Mouse (Mus musculus): ENCODE results near the gene Stx1a.

Stx1a gene

DNA sequence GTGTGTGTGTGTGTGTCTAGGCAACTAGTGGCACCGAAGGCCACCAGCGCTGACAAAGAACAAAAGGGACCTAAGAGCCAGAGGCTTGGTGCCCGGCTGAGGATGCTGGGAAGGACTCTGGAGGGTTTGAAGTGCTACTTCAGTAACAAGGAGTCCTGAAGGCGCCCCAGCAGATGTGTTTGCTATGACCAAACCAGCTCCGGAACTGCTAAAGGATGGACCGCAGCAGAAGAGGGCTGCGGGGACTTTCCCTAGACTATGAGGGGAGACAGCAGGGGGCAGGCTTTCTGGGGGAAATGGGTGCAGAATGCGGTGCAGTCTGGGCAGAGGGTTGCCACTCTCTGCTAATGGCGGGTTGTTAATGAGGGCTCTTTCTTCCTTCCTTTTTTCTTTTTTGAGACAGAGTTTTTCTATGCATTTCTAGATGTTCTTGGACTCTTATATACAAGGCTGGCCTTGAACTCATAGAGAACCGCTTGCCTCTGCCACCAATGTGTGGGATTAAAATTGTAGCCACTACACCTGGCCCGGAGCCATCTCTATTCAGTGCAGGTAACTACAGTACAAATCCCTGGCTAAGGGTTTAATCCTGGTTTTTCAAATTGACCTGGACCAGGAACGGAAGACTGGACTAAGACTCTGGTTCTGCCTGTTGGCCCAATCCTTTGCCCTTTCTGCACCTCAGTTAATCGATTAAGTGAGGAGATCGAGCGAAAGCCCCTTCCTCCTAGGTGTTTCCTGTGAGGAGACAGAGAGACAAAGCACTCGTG is 15.3 kb upstream of the Stx1a start:
- DNase-seq (ENCODE audit: low read depth, low spot score) = peak; percentile 49

DNA sequence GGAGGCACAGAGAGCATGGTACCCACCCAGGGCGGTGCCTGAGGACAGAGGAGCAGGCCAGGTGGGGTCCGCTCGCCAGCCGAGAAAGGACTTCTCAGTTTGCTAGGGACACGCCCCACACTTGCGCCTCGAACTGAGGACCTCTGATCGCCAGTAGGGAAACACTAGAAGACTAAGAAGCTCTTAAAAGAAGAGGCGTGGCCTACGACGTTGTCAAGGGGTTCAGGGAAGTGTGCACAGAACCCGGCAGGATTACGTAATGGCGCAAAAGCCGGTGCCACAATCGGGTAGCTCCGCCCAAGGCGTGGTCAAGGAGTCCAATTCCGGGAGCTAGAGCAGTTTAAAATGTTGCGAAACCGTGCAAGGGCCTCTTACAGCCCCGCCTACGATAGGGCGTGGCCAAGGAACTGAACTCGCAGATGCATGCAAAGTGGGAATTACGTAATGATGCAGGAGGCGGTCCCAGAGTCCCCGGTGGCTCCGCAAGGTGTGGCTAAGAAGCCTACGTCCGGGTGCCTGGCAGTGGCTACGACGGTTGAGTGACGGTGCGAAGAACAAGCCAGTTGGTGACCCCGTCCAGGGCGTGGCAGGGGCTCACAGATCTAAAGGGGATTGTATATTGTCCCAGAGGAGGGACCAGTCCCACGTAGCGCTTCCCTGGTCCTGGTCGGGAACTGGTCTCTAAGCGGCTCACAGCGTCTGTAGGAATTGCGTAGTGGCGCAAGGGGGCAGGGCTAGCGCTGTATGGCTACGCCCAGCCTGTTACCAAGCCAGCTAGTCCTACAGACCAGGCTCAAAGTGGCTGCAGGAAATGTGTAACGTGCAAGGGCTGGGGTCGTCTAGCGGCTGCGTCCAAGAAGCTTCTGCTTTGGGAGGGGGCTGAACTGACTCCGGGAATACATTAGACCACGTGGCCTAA is 14.4 kb upstream of the Stx1a start, which contains the start of gene Abhd11:
Abhd11 (plus strand) TSS at position 482 of the 919 bp plus-strand sequence.
- peak; percentile 100 for DNase-seq (ENCODE audit: low read depth, low spot score)

DNA sequence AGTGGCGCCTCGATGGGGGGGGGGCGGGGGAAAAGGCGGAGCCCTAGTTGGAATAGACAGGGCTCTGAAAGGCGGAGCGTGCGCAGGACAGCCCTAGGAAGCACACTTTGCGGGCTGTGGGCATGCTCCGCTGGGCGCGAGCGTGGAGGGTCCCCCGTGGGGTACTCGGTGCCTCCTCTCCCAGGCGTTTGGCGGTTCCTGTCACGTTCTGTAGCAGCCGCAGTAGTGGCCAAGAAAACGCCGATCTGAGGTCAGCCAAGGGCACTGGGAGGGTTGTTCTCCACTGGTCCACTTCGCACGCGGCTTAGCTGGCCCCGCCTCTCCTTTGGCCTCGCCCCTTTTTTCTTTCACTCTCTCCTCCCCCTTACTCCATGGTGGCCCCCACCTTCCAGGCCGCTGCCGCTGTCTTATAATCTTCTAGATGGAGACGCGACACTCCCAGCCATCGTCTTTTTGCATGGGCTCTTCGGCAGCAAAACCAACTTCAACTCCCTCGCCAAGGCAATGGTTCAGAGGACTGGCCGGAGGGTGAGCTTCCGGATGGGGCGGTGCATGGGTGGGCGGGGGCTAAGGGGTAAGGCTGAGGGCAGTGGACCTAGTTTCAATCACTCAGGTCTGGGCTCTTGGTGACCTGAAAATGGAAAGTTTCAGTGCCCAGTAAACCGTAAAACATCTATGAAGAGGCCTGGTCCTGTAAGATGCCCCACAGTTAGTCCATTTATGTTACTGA is 13.5 kb upstream of the Stx1a start:
- DNase-seq (ENCODE audit: low read depth, low spot score) = peak; percentile 76

DNA sequence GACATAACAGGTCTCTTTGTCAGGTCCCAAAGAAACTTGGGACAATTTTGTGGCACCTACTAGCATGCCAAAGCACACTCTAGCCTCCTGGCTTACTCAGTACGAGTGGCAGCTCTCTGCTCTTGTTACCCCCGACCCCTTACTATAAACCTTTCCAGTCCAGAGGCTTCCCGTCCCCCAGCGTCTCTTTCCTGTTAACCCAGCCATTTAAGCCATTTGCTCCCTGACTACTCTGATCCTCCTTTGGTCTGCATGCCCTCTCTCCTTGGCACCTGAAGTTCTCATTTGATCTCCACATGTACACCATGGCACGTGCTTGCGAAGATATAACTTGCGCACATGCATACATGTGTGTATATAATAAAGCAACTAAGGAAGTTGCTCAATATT is 13.0 kb upstream of the Stx1a start:
- no peak for DNase-seq (ENCODE audit: low read depth, low spot score)

DNA sequence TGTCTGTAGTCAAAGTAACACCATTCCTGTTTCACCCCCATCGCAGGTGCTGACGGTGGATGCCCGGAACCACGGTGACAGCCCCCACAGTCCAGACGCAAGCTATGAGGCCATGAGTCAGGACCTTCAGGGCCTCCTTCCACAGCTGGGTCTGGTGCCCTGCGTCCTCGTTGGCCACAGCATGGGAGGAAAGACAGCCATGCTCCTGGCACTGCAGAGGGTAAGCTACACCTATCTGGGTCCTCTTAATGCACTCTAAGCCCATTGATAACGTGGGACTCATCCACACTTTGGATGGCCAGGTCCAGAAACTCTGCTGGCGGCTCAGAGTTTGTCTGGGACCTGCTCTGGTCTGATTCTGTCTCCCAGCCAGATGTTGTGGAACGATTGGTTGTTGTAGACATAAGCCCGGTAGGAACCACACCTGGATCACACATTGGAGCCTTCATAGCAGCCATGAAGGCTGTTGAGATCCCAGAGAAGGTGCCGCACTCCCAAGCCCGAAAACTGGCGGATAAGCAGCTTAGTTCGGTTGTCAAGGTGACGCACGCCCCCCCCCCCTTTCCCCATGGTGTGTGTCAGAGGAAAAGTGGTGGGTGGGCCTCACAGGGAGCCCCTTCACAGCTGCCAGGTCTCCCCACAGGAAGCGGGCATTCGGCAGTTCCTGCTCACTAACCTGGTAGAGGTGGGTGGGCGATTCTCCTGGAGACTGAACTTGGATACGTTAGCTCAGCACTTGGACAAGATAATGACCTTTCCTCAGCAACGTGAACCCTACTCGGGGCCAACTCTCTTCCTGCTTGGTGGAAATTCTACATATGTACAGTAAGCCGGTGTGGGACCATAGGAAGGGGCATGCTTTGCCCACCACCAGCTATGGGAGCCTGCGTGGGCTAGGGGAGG is 12.2 kb upstream of the Stx1a start:
- DNase-seq (ENCODE audit: low read depth, low spot score) = no peak

DNA sequence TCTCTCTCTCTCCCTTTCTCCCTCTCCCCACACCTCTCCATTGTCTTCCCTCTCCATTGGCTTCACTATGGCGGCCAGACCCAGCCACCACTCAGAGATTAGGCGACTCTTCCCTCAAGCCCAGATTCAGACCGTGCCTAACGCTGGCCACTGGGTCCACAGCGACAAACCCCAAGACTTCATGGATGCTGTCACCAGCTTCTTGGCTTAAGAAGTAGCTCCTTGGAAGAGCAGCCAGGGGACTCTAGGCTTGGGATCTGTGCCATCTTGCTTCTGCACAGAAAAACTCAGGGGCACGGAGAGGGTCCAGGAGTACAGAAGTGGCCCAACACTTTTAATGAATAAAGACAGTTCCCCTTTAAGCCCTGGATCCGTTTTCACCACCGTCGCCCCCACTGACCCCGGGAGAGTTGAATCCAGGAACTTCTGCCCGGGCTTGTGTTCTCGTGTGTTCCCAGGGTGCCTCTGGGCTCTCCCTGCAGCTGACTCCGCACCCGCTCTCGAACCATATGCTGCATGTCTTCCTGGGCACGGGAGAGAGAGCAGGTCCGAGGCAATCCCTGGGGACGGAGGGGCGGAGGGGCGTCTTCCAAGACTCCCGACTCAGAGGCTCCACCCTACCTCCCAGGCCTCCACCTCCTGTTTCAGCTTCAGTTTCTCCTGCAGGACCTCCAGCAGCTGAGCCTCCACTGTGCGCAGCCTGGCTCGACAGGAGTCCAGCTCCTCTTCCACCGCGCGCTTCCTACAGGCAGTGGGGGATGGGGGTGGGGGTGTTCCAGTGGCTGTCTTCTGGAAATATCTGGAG is 11.3 kb upstream of the Stx1a start:
- DNase-seq (ENCODE audit: low read depth, low spot score) = peak; percentile 60

DNA sequence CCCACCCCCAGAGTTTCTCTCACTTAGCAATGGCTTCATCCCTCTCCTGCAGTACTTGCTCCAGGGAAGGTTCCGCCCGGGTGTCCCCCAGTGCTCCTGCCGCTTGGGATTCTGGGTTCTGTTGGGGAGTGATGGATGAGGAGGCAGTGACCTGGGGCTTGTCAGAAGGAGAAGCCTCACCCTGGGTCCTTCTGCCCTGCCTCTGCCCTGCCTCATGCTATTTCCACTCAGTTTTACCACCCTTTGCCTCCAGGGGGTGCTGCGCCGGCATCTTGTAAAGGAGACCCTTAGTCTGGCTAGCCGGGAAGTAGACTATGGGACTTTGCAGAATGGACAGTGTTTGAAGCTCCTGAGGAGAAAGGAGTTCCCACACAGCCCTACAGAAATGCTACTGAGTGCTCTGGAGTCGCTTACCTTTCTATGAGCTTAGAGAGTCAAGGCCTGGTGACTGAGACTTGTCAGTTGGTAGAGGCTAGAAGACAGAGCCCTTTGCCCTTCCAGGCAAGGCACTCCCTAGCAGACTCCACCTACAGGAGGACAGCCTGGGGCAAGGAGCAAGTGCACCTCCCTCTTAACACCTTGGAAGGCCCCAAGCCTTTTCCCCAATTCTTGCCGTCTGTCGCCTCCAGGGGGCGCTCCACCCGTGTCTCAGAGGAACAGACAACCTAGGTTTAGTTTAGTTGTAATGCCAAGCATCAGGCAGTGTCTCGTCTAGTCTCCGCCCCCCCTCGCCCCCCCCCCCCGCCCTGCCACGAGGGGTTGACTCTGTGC is 10.4 kb upstream of the Stx1a start:
- DNase-seq (ENCODE audit: low read depth, low spot score) = peak; percentile 96

DNA sequence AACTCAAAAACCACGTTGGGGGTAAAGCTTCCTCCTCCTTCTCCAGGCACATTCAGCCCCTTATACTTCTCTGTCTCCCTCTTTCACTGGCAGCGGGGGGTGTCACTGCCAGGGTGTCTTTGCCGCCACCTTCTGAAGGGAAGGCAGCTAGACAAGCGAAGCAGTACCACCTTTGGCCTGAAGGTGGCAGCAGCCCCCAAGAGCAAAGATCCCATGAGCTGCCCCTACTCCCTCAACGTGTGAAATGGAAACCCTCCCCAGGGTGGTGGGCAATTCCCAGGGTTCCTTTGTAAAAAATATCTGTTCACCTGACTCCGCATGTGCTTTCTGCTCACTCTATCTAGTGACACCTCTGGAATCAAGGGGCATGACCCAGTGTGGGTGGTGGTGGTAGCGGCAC is 7.8 kb upstream of the Stx1a start:
- peak; percentile 81 for DNase-seq (ENCODE audit: low read depth, low spot score)

DNA sequence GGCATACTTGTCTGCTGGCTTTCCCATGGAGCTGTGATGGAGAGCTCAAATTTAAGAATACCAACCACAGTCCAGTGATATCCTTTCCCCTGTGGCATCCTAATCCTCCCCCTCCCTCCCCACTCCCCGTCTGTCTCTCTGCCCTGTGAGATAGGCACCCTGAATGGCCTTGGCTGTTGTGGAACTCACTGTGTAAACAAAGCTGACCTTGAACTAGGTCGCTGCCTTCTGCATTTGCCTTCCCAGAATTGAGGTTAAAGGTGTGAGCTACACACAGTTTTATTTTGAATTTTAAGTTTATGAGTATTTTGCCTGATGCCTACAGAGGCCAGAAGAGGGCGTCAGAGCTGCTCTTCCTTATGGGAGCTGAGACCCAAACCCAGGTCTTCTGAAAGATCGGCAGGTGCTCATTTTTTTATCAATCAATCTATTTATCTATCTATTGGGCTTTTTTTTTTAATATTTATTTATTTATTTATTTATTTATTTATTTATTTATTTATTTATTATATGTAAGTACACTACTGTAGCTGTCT is 7.0 kb upstream of the Stx1a start:
- DNase-seq (ENCODE audit: low read depth, low spot score) = no peak

DNA sequence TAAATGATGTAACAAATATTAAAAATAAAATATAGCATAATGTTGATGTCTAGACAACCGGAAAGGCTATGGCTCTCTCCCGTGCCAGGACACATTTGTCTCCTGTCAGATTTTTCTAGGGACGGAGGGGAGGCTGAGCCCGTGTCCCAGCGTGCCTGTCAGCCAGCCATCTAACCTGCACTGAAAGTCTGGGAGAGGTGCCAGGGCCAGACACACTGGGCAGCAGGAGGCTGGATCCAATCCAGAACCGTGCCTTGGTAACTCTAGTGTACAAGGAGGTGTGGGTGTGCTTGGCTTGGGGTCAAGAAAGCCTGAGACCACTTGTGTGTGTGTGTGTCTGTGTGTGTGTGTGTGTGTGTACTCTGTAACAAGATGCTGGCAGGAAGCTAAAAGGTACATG is 1.5 kb upstream of the Stx1a start:
- no peak for DNase-seq (ENCODE audit: low read depth, low spot score)

DNA sequence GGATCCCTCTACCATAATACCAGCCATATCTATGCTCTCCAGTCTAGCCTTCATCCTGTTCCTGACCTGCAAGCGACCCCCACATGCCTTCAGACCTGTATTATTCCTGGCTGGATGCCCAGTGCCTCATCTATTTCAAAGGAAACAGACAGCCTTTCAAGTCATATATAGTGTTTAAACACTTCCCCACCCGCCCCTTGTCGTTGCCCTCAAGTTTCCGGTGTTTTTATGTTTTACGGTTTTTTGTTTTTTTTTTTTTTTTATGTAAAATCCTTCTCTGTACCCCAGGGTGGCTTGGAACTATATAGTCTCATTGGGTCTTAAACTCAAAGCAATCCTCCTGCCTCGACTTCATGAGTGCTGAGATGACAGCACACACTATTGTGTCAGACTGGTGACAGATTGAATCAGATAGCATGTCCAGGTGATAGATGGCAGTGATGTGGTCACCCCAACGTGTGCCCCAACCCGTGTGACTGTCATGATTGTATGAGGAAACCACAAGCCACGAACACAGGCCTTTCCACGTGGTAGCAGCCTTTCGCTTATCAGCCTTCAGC is 1.5 kb downstream of the Stx1a start:
- DNase-seq (ENCODE audit: low read depth, low spot score) = no peak

DNA sequence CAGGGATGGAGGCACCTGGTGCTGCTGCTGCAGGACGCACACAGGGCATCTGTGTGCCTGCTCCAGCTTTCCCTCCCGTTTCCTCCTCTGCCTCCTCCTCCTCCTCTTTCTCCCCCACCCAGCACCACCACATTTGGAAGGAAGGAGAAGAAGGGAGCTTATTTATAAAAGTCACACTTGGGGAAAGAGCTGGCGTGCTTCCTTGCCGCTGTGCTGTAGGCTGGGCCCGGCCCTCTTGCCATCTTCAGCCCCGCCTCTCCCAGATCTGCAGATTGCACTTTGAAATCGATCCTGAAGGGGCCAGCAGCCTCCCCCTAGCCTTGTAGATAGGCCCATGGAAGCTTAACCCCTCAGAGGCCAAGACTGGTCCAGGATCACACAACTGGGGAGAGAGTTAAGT is 2.6 kb downstream of the Stx1a start:
- no peak for DNase-seq (ENCODE audit: low read depth, low spot score)

DNA sequence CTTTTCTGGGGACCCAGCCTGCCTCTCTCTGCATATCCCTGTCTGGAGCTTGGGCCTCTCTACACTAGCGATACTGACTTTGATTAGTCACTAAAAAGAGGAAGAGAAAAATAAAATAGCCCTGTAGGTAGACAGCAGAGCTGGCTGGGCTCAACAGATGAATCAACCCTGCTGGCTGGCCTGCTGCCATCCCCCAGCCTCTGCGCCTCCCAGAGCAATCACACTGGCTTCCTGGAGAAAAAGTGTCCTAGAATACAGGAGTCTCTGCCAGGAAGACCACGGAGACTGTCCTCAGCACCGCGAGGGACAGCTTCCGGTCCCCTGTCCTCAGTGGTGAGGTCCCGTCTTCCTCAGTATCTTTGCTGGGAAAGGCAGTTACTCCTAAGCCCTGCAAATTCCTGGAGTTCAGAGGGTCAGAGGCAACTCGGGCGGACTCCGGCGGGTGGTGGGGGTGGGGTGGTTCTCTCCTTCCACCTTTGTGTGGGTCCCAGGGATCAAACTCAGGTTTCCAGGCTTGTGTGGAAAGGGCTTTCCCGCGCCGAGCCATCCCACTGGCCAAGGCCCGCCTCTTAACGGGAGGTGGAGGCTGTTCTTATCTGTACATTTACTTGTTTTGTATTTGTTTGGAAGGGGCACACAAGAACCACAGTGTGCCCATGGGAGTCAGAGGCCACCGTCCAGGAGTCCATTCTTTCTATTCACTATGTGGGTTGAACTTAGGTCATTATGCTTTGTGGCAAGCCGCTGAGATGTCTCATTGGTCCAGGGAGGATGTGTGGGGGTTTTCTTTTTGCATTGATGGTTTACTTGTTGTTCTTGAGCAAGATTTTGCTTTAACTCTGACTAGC is 5.9 kb downstream of the Stx1a start:
- no peak for DNase-seq (ENCODE audit: low read depth, low spot score)

DNA sequence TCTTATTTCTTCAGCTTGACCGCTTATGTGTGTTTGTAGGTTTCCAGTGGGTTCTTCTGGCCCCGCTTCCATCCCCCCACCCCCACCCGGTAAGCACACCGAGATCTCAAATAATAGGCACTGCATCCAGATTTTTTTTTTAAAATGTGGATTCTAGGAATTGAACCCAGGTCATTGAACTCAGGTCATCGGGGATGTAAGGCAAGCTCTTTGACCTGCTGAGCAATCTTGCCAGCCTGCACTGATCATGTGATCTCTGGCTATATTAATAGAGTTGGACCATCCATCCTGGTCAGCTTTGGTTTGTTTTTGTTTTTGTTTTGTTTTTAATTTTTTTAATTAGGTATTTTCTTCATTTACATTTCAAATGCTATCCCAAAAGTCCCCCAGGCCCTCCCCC is 9.3 kb downstream of the Stx1a start:
- DNase-seq (ENCODE audit: low read depth, low spot score) = no peak

DNA sequence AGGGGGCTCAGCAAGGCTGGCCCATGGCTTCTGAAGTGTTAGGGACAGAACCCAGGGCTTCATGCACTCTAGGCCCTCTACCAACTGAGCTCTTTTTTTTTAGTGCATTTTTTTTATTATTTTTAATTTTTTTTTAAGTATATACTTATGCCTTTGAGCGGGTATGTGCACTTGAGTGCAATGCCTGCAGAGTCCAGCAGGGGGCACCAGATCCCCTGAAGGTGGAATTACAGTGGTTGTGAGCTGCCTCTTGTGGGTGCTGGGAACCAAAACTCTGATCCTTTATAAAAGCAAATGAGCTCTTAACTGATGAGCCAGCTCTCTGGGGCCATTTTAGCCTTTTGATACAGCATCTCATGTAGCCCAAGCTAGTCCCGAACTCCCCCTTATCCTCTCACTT is 11.3 kb downstream of the Stx1a start:
- no peak for DNase-seq (ENCODE audit: low read depth, low spot score)

DNA sequence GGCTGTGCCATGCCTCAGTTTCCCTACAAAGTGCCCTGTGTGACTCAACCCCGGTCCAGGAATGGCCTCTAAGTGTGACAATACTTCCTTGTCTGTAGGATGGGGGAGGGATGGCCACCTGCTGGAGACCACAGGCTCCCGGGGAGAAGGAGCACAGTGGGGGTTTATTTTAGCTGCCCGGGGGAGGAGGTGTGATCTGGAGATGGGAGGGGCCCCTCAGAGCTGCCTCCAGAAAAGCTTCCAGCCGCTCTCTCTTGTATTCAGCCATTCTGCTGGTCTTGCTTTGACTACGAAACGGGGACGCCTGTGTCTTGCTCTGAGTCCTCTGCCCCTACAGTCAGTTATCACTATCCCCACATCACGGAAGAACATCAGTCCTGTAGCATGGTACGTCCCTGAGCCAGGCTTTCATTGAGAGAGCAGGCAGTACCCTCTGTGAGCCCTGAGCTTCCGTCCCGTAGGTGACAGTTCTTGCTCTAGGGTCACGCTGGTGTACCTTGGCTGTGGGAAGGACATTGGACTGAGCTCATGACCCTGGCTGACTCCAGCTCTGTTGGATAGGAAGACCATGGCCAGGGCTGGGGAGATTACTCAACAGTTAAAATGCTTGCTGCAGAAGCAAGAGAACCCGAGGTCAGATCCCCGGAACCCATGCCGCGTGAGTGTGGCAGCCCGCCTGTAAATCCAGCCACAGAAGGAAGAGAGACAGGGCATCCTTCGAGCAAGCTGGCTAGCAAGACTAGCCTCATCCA is 12.5 kb downstream of the Stx1a start:
- DNase-seq (ENCODE audit: low read depth, low spot score) = no peak

DNA sequence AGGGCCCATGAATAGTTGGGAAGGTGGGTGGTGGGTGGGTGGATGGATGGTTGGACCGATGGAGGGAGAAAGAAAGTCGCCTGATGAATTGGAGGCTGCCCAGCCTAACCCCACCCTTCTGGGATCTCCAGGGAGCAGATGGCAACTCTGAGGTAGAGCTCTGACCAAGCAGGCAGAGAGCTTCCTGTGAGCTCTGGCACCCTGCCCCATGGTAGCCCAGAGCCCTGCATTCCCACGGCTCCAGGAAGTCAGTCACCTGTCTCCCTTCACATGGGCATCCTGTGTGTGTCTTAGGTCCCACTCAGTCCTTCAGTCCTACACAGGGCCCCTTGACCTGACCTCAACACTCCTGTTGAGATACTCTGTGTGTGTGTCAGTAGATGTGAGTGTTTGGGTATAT is 14.7 kb downstream of the Stx1a start:
- no peak for DNase-seq (ENCODE audit: low read depth, low spot score)
